Mouse (Mus musculus) liver, adult 2 months (tissue): Measurements from ENCODE around the gene Gm21885.

Experiments
- CTCF ChIP-seq: fragments of 200-500 bp; IDR thresholded peaks from 2 replicates; pipeline ENCODE4 v1.5.1; 2011; ENCODE audit warnings: low read depth, low read length, control low read depth
- POLR2A ChIP-seq: fragments of 200-500 bp; IDR thresholded peaks from 2 replicates; pipeline ENCODE4 v1.6.1; 2011; ENCODE audit warnings: low read length, control low read depth; ENCODE audit not compliant: insufficient read depth; ENCODE audit errors: extremely low read depth

DNA sequence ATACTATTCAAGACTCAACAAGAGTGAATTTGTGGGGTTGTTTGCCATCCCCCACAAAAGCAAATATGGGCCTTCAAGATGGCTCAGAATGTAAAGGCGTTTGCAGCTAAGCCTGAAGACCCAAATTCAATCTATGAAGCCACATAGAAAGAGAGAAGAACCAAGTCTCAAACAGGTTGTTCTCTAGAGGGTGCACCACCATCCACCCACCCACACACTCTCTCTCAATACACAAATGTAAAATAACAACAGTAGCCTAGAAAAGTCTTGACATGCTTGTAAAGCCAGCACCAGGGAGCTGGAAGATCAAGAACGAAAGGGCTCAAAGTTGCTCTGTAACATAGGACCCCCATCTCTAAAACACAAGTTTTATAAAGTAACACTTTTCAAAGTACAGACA, 34.9 kb downstream of the Gm21885 start:
- TF ChIP-seq CTCF = no peak
- no peak for TF ChIP-seq POLR2A
